Mouse (Mus musculus): ENCODE measurements around the gene Fam163b.

DNA sequence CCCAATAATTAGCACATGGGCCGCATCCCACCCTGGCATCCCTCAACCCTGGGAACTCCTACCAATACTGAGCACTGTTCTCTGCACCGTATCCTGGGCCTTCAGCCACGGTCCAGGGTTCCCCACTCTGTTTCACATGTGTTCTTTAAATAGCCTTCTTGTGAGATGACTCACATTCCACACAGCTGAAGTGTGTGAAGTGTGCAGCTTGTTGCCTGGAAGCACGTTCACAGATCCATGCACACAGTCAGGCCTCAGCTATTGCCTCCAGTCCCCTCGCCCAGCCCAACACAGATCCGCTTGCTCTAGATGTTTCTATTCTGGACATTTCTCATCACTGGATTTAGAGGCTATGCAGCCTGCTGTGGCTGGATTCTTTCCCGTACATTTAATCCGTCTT is 36.8 kb upstream of the Fam163b start:
- TF ChIP-seq CTCF (IDR thresholded peaks at IDR 0.05; ENCODE audit: low read depth, low read length) (no peak), POLR2A (IDR thresholded peaks at IDR 0.05; ENCODE audit: borderline replicate concordance, low read depth, low read length) (no peak)
